Mouse (Mus musculus): Measurements from ENCODE around the gene Gtf2e1.

Gene Gtf2e1

DNA sequence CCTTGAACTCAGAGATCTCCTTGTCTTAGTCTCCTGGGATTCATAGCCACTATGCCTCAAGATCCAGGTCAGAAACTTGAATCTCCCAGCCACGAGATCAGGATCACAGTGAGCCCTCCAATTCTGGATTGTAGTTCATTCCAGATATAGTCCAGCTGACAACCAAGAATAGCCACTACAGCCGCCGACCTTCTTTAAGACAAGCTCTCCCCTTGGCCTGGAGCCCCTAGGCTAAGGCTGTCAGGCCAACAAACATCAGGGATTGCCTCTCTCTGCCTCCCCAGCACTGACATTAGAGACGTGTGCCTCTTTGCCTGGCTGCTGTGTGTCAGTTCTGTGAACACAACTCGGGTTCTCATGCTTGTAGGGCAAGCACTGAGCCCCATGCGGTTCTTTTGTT is 1.2 kb upstream of the Gtf2e1 start:
- no peak for DNase-seq

DNA sequence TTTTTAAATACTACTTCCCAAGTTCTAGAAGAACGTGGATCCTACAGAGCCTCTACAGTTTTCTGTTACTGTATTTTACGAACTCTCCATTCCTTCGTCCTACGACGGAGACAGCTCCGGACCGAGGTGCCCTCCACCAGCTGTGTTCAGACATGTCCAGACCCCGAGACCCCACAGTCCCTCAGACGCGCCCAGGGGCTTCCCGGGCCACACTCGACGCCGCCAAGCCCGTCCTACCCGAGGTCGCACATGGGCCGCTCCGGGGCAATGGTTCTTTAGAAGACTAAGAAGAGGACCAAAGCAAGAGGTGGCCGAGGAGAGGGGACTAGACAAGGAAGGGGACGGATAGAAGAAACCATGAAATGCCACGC is 364 bp downstream of the Gtf2e1 start:
- DNase-seq, result no peak

DNA sequence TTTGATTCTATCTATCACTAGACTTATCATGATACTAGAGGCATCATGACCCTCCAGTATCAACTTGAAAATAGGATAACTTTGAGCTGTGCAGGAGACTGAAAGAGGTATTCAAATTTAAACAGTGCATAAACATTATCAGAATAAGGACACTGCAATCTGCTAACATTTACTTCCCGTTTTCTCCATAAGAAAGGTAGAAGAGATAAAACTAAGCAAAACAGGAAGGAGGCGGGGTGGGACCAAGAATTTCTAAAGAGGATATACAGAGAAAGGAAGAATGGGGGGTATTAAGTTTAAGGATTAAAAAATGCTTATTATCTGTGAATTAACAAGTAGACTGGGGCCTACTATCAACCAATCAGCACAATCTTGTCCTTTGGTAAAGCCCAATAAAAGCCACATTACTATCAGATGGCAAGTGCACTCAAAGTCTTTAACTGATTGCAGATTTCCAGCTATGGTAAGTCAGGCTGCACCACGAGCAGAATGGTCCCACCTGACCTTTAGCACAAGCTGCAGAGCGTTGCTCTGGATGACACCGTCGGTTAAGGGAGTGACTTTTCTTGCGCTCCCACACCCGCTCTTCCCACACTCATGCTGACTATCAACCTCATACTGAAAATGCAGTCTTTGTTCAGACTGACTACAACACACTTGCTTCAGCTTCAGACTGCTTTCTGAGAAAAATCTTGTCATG is 6.1 kb downstream of the Gtf2e1 start:
- no peak for DNase-seq

DNA sequence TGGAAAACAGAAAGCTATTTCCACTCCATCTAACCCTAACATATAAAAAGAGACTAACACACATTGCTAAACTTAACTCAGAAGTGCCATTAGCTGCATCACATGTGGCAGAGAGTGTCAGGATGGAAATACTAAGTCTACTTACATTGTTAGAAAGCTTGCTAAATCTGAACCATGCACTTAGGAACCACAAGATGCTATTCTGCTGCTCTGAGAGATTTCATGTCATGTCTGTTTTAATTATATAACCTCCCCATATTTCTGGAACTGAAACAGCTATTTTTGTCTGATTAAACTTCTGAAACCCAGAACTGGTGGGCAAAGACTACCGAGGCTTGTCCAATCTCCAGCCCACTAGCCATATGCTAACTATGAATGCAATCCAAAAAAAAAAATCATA is 7.5 kb downstream of the Gtf2e1 start:
- DNase-seq, result no peak

DNA sequence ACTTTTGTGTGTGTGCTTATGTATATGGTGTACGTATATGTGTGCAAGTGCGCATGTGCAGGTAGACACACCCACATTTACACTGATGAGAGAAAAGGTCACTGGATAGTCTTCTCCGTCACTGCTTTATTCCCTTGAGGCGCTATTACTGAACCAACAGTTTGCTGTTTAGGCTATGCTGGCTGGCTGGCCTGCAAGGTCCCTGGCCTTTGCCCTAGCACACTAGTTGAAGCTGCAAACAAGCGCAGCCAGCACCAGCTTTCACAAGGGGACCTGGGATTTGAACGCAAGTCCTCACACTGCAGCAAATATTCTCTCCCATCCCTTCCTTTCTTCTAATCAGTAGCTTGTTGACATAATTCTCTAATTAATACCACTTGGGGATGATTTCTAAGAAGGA is 9.4 kb downstream of the Gtf2e1 start:
- DNase-seq, result no peak

DNA sequence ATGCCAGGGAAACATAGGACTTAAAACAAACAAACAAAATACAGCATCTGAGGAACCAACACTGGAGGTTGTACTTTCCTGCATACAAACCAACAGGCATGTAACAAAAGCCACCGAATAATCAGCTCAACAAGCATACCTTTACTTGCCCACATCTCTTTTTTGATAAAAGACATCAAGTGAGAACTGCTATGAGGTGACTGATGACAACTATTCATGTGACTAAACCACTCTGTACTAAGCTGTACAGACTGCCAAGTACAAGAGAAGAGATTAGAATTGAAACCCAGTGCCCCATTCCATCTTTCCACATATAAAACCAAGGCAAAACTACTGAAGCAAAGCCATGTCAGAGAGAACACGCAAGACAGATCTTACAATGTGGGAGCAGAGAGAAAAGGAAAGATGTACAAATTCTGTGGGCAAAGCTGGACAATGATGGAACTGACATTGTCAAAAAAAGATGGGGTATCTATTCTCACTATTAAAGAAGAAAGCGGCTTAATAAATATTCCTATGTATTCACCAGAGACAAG is 12.8 kb downstream of the Gtf2e1 start:
- no peak for DNase-seq

DNA sequence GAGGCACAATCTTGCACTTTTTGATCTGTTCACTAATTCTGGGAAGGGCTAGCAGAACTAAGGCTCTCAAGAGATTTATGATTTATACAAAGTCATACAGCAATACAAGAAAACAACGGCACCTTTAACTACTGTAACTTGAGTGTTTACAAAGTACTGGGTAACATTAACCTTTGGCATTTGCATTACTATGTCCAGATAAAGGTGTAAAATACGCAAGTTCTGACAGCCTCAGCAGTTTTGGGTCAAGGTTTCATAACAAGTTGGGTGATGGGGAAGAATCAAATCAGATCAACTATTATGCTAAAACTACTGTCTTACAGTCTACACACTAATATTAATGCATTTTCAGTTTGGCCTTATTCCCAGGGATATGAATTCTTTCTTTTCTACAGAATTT is 14.5 kb downstream of the Gtf2e1 start:
- DNase-seq, result no peak

DNA sequence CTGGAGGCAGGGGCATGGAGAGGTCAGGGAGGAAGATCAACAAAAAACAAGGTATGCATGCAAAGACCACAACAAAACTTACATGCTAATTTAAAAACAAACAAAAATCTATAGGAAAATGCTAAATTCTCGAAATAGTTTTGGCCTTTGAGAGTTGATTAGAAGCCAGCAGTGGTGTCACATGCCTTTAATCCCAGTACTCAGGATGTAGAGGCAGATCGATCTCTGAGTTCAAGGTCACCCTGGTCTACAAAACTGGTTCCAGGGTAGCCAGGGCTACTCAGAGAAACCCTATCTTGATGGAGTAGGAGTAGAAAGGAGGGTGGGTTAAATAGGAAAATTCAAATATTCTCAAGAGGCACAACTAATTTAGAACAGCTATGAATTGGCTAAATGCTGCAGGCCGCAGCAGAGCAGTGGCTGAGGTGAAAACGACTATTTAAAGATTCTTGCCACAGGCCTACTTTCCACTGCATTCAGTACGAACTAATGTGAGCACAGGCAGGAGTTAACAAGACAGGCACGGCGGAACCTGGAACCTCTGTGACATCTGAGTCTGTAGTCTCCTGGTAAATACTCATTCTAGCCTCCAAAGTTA is 17.4 kb downstream of the Gtf2e1 start:
- DNase-seq, result no peak

DNA sequence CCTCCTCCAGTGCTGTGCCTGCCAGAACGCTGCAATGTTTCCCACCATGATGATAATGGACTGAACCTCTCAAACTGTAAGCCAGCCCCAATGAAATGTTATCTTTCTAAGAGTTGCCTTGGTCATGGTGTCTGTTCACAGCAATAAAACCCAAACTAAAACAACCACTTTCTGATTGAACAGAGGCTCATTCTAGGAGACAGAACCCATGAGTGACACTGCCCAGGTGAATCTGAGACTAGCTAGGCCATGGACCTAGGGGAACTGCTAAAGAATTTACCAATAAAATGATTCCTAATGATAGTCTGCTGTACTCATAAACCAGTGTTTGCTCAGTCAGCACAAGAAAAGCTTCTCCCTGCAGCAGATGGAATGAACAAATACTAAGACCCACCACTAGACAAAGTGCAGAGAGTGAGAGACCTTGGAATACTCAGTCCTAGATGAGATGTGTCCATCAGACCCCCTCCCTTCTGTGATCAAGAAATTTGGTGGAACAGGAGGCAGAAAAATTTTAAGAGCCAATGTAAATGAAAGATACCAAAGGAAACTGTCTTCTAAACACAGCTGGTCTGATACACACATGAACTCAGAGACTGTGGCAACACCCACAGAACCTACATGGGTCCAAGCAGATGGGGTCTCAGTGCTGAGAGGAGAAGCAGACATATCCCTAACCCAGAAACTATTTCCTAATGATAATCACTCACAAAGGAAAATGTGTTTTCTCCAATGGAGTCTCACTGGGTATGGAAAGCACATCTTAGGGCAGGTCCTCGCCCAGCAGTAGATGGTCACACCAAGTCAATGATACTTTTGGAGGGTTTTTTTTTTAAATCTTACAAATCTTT is 19.2 kb downstream of the Gtf2e1 start:
- no peak for DNase-seq

DNA sequence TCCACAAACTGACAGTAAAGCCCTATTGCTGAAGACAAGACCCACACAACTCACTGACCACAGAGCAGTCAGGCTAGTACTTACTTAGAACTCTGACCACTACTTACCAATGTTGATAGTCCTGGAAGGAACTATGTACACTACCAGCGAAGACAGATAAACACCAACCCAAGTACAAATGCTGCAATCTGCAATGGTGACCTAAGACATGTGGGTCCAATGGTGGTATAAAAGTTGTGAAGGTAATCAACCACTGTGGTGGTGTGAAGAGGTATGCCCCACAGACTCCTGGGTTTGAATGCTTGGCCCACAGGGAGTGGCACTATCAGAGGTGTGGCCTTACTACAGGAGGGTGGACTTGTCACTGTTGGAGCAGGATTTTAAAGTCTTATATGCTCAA is 19.9 kb downstream of the Gtf2e1 start:
- DNase-seq, result no peak

DNA sequence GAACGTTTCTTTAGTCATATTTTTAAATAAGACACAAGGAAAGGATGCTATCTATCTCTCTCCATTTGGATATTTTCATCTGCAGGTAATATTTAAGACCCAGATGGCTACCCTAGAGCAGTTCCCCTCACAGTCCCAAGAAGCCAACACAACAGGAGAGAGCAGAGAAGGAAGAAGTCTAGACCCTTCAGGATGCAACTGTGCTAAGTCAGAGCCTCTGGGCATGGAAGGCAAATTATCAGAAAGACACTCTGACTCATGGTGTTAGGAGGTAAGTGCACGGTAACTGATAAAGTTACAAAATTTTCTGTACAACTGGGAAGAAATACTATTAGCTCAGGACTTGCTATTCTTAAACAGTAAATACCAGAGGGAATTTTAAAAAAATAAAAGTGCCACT is 20.9 kb downstream of the Gtf2e1 start:
- DNase-seq, result no peak

DNA sequence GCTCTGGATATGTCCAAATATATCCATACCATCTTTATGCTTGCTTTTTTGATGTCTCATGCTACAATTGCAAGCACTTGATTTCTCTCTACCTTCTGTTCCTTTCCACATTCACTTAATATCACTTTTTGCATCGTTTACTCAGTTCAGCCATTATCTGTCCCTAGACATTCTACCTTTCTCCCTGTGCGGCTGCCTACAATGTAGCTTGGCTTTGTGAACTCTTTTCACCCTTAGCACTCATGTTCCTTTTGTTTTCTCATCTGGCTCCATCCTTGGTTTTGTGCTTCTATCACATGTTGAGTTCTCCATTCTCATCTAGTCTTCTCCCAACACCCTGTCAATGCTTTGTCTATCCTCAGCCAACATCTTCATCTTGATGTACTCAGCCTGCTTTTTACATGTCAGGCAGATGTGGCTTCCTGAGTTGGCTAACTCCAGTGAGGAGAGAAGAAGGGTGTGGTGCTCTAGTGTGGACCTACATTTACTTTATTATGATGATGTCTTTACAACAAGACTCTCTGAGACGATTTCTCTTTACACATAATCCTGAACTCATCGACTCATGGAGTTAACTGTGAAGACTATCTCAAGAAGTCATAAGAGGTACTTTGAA is 21.9 kb downstream of the Gtf2e1 start:
- no peak for DNase-seq

DNA sequence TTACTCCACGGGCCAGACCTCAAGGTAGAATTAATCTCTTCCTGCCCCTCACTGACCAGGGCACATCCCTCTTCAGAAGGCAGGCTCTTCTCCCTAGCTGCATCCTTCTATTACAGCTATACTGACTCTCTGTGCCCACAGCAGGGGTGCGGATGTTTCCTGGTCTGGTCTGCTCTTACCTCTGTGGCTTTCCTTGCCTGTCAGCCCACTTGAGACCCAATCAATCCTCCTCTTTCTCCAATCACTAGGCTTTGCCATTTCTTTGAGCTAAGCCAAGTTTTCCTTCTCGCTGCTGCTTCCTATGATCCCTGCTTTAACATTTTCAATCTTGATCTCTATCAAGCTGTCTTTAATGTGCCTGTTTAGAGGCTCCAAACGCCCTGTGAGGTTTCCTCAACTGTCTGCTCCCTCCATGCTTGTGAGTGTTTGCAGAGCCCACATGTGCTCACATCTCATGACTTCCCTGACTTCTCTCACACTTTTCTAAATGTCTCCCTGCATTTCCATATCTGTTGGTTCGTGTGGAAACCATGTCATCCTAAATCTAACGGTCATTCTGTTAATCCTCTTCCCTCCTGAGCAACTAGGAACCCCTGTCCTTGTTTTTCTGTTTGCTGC is 23.1 kb downstream of the Gtf2e1 start:
- DNase-seq, result no peak

DNA sequence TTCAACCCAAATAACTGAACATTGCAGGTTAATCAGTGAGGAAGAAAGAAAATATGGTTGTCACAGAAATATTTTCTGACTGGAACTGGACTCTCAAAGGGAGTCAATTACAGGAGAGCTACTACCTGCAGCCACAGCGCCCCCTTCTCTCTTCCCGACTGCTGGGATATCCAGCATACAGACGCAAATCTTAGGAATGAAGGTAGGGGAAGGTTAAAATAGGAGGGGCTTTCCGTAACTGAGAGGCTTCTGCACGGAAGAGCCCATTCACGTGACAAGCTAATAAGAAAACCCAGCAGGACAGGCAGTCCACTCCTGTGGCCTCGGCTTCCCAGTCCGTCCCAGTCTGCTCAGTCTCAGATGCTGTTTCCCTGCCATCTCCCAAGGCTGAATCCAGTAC is 24.9 kb downstream of the Gtf2e1 start:
- DNase-seq, result no peak

DNA sequence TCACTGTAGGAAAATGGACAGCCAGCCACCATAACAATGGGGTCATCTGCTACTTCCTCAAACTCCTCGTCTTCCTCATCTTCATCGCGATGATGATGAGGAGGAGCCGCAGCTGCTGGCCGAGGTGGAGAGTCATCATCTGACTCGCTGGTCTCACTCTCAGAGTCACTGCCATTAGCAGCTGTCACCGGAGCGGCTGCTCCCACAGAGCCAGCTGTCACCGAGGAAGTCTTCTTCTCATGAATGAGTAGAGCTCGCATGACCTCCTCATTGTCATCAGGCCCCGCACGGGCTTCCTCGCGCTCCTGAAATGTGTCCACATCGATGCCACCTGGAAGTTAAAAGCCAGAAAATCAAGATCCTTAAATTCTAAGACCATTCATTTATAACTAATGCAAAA is 28.1 kb downstream of the Gtf2e1 start:
- DNase-seq, result no peak

DNA sequence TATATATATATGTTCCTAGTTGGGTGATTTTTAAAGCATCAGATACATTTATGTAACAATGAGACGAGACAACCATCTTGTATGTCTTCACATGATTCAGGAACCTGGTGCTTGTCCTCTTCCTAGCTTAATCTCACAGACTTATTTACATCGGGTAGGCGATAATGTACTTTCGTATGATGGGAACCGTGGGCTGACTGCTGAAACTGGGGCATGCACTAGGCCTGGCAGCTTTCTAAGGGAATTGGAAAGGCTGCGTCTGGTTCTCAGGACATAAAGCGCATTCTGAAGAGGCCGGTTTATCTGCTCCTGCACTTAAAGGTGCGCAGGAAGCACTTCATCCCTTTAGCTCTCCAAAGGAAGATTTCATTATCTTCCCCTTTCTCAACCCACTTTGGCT is 32.8 kb downstream of the Gtf2e1 start:
- no peak for DNase-seq

DNA sequence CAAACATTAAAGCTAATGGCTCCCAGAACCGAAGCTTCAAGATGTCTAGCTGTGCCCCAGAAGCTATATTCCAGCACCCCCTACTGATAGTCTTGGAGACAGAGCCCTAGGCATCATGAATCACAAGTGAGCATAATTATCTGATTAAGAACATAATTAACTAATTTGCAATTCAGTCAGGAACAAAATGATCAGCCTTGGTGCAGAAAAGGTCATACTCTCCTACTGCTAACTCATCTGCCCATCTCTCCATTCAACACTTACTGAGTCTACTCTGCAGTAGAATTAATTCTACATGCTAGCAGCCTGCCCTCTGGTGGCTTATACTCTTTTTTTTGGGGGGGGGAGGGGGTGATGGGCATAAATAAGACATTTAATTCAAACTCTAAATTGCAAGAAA is 35.1 kb downstream of the Gtf2e1 start:
- no peak for DNase-seq

DNA sequence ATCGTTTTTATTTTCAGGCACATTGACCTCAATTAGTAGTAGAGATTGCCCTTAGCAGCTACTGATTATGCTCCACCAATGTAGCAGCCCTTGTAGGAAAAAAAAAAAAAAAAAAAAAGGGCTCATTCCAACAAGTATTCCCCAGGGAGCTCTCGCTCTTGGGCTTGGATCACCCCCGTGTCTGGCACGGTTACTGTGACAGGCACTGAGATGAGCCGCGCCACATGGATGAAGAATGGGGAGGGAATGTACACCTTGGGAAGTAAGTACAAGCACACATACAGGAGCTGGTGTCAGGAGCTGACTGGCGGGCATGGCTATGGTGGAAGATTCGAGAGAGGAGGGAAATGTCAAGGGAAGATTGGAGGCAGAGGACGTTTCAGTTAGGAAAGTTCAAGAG is 41.0 kb downstream of the Gtf2e1 start:
- no peak for DNase-seq

DNA sequence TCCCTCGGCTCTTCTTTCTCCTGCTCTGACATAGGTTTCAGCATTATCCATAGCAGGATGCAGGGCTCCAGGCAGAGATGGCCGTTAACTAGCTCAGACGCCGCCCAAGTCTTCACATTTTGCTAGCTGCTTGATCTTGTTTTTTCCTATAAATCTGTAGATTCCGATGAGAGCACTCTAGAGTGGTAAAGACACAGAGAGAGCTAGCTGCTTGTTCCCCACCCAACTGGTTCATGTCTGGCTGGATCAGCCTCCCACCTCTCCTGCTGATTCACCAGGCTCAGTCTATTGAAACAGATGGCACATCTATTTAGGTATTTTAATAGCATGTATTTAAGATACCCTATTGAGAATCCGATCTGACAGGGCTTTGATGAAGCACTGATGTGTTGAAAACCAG is 44.6 kb downstream of the Gtf2e1 start:
- no peak for DNase-seq

DNA sequence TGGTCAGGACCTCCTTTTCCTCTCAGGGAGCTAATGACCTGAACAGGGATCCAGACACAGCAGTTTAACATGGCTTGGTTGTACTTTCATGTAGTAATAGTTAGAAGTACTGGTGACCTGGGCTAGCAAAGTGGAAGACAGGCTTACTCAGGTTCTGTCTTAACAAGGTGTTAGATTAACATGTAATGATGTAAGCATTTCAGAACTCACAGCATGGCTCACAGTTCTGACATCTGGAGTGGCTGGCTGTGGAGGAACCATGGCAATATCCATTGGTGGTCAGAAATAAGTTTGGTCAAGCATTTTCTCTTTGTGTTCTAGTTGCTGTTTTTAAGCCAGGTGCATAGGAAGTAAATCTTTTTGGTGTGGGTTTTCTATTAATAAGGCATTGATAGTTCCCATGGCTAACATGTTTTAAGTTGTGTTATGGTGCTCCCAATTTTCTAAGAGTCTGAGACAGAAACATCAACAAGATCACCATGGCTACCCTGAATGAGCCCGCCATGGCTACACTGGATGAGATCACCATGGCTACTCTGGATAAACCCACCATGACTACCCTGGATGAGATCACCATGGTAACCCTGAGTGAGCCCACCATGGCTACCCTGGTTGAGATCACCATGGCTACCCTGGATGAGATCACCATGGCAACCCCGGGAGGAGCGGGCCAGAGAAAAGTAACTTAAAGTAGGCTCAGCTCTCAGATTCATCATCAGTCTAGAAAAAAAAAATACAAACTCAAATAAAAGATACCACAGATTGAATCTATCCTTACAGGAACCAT is 52.6 kb downstream of the Gtf2e1 start:
- DNase-seq, result no peak

DNA sequence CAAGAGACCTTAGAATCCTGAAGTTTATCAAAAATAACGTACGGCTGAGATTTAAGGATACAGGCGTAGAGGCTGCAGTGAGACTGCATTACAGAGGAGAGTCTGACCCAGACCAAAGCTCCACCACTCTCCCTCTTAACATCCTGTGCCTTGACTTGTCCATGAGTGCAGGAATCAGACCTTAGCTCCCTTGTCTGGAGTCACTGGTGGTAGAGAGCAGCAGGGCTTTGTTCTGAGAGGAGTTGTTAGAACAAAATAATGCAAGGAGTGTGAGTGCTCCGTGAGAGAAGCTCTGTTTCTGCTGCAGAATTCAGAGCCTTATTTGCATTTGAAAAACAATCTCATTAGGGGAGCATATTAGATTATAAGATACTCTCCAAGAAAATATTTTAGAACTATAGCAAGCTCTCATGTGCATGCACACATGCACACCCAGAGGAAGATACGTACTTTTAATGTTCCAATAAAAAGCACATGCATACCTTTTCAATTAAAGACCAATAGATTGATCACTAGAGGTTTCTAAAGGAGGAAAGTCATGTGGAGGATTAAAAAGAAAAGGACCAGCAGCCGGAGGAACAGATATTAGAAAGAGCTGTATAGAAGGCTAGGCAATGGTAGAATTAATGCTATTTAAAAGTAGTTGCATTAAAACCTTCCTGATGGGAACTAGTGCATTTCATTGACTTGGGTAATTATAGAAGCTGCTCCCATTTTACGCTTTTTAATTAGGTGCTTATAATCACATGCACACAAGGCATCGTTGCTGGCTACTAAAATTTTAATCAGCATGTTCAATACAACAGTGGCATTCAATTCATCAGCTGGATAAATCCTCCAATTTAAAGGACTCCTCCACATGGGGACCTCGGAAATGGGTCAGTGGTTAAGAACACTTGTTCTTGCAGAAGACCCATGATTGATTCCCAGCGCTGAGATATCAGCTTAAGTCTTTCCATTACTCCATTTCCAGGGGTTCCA is 61.0 kb downstream of the Gtf2e1 start:
- no peak for DNase-seq

Data from lung, postnatal 4 days (tissue).